Mouse (Mus musculus) adrenal gland, adult 8-10 months (tissue): Measurements from ENCODE around the gene St8sia6. TPM values are rescaled to one million over a fixed set of nuclear protein-coding genes. Genes with fewer than 3 reads are reported as not detected.

Source experiments
- DNase-seq: peaks from one replicate; pipeline ENCODE4 v3.0.0; 2022
- total RNA-seq, 4 experiments: library from RNA; stranded (reverse); gene quantifications; 2 replicates each; pipeline ENCODE4 v1.2.4; 2022

The St8sia6 gene
- total RNA-seq, 4 experiments from 2014 or later = 0.74 to 1.8 (median 1.1) TPM

GRCm38 (mm10) chr2:13760366-13760765, 33.5 kb downstream of the St8sia6 start:
- no peak for DNase-seq

- no peak for DNase-seq
Measured at GRCm38 (mm10) chr2:13757412-13757811, 36.5 kb downstream of the St8sia6 start.

GRCm38 (mm10) chr2:13755733-13756132, 38.1 kb downstream of the St8sia6 start:
- no peak for DNase-seq

GRCm38 (mm10) chr2:13751691-13752090, 42.2 kb downstream of the St8sia6 start:
- DNase-seq = no peak

GRCm38 (mm10) chr2:13750777-13751176, 43.1 kb downstream of the St8sia6 start:
- DNase-seq = no peak

GRCm38 (mm10) chr2:13750089-13750488, 43.8 kb downstream of the St8sia6 start:
- no peak for DNase-seq

GRCm38 (mm10) chr2:13749176-13749575, 44.7 kb downstream of the St8sia6 start:
- no peak for DNase-seq

- DNase-seq = peak; percentile 68
Measured at GRCm38 (mm10) chr2:13747576-13747975, 46.3 kb downstream of the St8sia6 start.

- DNase-seq = no peak
Measured at GRCm38 (mm10) chr2:13746023-13746422, 47.8 kb downstream of the St8sia6 start.

GRCm38 (mm10) chr2:13738704-13739103, 55.2 kb downstream of the St8sia6 start:
- no peak for DNase-seq

- no peak for DNase-seq
Measured at GRCm38 (mm10) chr2:13727901-13728300, 66.0 kb downstream of the St8sia6 start.

- DNase-seq = no peak
Measured at GRCm38 (mm10) chr2:13725592-13725991, 68.3 kb downstream of the St8sia6 start.

- DNase-seq = no peak
Measured at GRCm38 (mm10) chr2:13722241-13722640, 71.6 kb downstream of the St8sia6 start.

- DNase-seq = no peak
Measured at GRCm38 (mm10) chr2:13718628-13719185, 75.2 kb downstream of the St8sia6 start.

- no peak for DNase-seq
Measured at GRCm38 (mm10) chr2:13708785-13709184, 85.1 kb downstream of the St8sia6 start.

- DNase-seq = no peak
Measured at GRCm38 (mm10) chr2:13697514-13697913, 96.3 kb downstream of the St8sia6 start.

- no peak for DNase-seq
Measured at GRCm38 (mm10) chr2:13694417-13694816, 99.4 kb downstream of the St8sia6 start.

- DNase-seq = no peak
Measured at GRCm38 (mm10) chr2:13684380-13684779, 109.5 kb downstream of the St8sia6 start.

GRCm38 (mm10) chr2:13683205-13683570, 110.7 kb downstream of the St8sia6 start:
- DNase-seq = no peak

- DNase-seq = no peak
Measured at GRCm38 (mm10) chr2:13682488-13683204, 111.2 kb downstream of the St8sia6 start.

- no peak for DNase-seq
Measured at GRCm38 (mm10) chr2:13672946-13673345, 120.9 kb downstream of the St8sia6 start.

- no peak for DNase-seq
Measured at GRCm38 (mm10) chr2:13672426-13672825, 121.4 kb downstream of the St8sia6 start.

GRCm38 (mm10) chr2:13634866-13635265, 159.0 kb downstream of the St8sia6 start:
- no peak for DNase-seq

GRCm38 (mm10) chr2:13630136-13630832, 163.6 kb downstream of the St8sia6 start:
- peak; percentile 19 for DNase-seq
